In genomic region chr16:46086874-46087473, GRCm38 (mm10) we compare ENCODE assay signal across 14 mouse cellular contexts. TPM values are rescaled to one million over a fixed set of nuclear protein-coding genes. Genes with fewer than 3 reads are reported as not detected.
"Had no signal": no experiment of that assay in that cellular context is flagged by ENCODE, and none has a peak within 500 bp of the region (broad histone marks: within the 10 kb centered on the region; RNA-seq: fewer than 3 reads in every experiment).

No protein-coding gene starts in this region.

- ATAC-seq: liver, postnatal 0 days; midbrain, embryonic 13.5 days had no signal

- H3K4me1 ChIP-seq: limb, embryonic 12.5 days; liver, embryonic 13.5 days; midbrain, embryonic 13.5 days; stomach, embryonic 15.5 days had no signal

- H3K4me3 ChIP-seq: limb, embryonic 12.5 days; liver, embryonic 13.5 days; midbrain, embryonic 13.5 days; stomach, embryonic 15.5 days had no signal

- H3K27ac ChIP-seq: kidney, postnatal 0 days; limb, embryonic 12.5 days; liver, embryonic 13.5 days; midbrain, embryonic 13.5 days; stomach, embryonic 15.5 days had no signal

- H3K36me3 ChIP-seq: limb, embryonic 12.5 days; liver, embryonic 13.5 days; midbrain, embryonic 13.5 days; stomach, embryonic 15.5 days had no signal

- H3K9me3 ChIP-seq: limb, embryonic 12.5 days; liver, embryonic 13.5 days; midbrain, embryonic 13.5 days; stomach, embryonic 15.5 days had no signal

- H3K4me2 ChIP-seq: limb, embryonic 12.5 days; liver, embryonic 13.5 days; midbrain, embryonic 13.5 days; stomach, embryonic 15.5 days had no signal

- H3K9ac ChIP-seq: limb, embryonic 12.5 days; liver, embryonic 13.5 days; liver, postnatal 0 days; midbrain, embryonic 13.5 days; stomach, embryonic 15.5 days had no signal

- H3K27me3 ChIP-seq: limb, embryonic 12.5 days; liver, embryonic 13.5 days; midbrain, embryonic 13.5 days; stomach, embryonic 15.5 days had no signal

- DNase-seq: kidney, adult 11 months; kidney, adult 9 months; kidney, postnatal 36 days; layer of hippocampus, adult 9-11 months; layer of hippocampus, postnatal 36 days; liver; liver, embryonic 13.5 days; liver, postnatal 0 days; right cerebral cortex, postnatal 14 days; thymus, postnatal 14 days had no signal

RNA-seq across cellular contexts. Expression of gene Cd96, which starts 33.1 kb away (rescaled TPM):
- polyA plus RNA-seq: kidney, postnatal 0 days; limb, embryonic 12.5 days; liver, embryonic 13.5 days; midbrain, embryonic 13.5 days had no signal
